Mouse (Mus musculus) kidney, adult 8-10 months (tissue): ENCODE measurements around the gene Hdac9.
A peak's percentile ranks its signal among the peaks of the same experiment; 100 is the strongest.

ENCODE experiments used
- DNase-seq, 2 experiments: peaks; one replicate each; pipeline ENCODE4 v3.0.0; 2022

The Hdac9 gene

DNA sequence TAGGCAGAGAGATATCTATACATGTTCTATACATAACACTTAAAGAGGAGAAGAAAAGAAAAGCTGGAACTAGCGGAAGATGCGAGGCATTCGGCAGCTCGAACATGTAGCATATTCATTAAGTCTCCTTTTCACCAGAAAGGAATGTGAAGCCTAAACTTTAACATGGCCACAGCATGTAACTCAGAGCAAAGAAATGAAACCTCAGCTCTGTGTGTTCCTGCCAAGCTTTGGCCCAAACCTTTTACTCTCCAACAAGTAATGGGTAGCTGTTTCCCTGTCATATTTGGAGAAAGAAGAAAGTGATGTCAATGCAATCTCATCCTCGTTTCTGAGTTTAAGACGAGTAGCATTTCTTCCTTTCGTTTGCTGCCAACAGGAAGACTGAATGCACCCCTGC, 876.8 kb downstream of the Hdac9 start:
- no peak for DNase-seq

DNA sequence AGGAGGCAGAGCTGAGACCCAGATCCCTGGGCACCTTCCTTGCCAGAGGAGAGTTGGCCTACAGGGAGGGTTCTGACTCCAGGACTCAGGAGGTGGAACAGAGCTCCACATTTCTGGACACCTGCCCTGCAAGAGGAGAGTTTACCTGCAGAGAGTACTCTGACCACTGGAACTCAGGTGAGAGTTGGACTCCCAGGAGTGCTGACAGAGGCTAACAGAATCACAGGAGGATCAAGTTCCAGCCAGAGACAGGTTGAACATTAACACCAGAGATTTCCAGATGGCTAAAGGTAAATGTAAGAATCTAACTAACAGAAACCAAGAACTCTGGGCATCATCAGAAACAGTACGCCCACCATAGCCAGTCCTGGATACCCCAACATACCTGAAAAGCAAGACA, 907.1 kb downstream of the Hdac9 start:
- peak; percentile 28 to 39 for DNase-seq
